27 mouse cellular contexts compared by ENCODE assay signal in genomic region chr4:129654770-129655169, GRCm38 (mm10). TPM values are rescaled to one million over a fixed set of nuclear protein-coding genes. Genes with fewer than 3 reads are reported as not detected.
DNase-seq lines count a peak whose midpoint lies in the region; ATAC-seq and TF ChIP-seq lines count a peak whose summit lies in the region.
"Had no signal": no experiment of that assay in that cellular context is flagged by ENCODE, and none has a peak within 500 bp of the region (broad histone marks: within the 10 kb centered on the region; RNA-seq: fewer than 3 reads in every experiment).

No protein-coding gene starts in this region.

- ATAC-seq in frontal cortex, adult (ENCODE audit: low TSS enrichment) = peak; percentile 71; the same call in 1 of the 2 replicates
- ATAC-seq: activated CD4-positive, CD25-positive, alpha-beta regulatory T cell, adult 4 months; CD4-positive, CD25-positive, alpha-beta regulatory T cell, adult 4 months; forebrain, embryonic 14.5 days; forebrain, embryonic 16.5 days; Patski had no signal

- H3K27ac ChIP-seq in left cerebral cortex, adult 2 months = peak overlapping the region; percentile 8; the same call in 1 of the 2 replicates
- H3K27ac ChIP-seq: embryonic facial prominence, embryonic 13.5 days; embryonic facial prominence, embryonic 15.5 days; forebrain, embryonic 10.5 days; forebrain, embryonic 12.5 days had no signal

- no peak for TF ChIP-seq CTCF in left cerebral cortex, adult 2 months (IDR thresholded peaks at IDR 0.05)

- no peak overlapping the region for H3K4me3 ChIP-seq in left cerebral cortex, adult 2 months
- H3K4me3 ChIP-seq: embryonic facial prominence, embryonic 13.5 days; embryonic facial prominence, embryonic 15.5 days; erythroblast, embryonic 14.5 days; forebrain, embryonic 10.5 days; forebrain, embryonic 12.5 days had no signal

- intact Hi-C loops in left cerebral cortex, adult 2 months (cut with DNase I) = no loop called here
- intact Hi-C loops in left cerebral cortex, postnatal 36 days (cut with DNase I) = no loop called here

- DNase-seq in frontal cortex, postnatal 10 days (ENCODE audit: low spot score in 2 of 2) = no peak
- no peak for DNase-seq in left cerebral cortex, adult 2 months (ENCODE audit: extremely low spot score in 1 of 2, low spot score in 2 of 2)
- DNase-seq in left cerebral cortex, postnatal 36 days (ENCODE audit: low spot score in 2 of 2) = no peak
- peak; percentile 33 for DNase-seq in brain, adult 2 months (ENCODE audit: low read depth, low spot score)
- DNase-seq: adrenal gland, adult 8-10 months; adrenal gland, postnatal 14 days; adrenal gland, postnatal 36 days; B cell, adult 2 months; cerebellum, adult 11 months; cerebellum, adult 18-20 months; cerebellum, adult 8-10 months; cerebellum, adult 9-11 months; cerebellum, postnatal 14 days; cerebellum, postnatal 36 days; embryo, embryonic 11 days had no signal

RNA-seq across cellular contexts. Expression of gene Txlna, which starts 13.9 kb away (rescaled TPM):
- 10 to 100 TPM; 42.1 to 52.1 TPM for total RNA-seq in left cerebral cortex, adult 2 months (2021)
- 10 to 100 TPM; 40.2 to 45.3 TPM for total RNA-seq in left cerebral cortex, postnatal 36 days (2021)

RNA-seq across cellular contexts. Expression of gene Kpna6, which starts 17.8 kb away (rescaled TPM):
- 10 to 100 TPM; 84.2 to 94.0 TPM for total RNA-seq in left cerebral cortex, adult 2 months (2021)
- total RNA-seq in left cerebral cortex, postnatal 36 days (2021) = 100 to 1,000 TPM in 1 of 2 experiments, 10 to 100 TPM in 1; 93.3 to 101 TPM

RNA-seq across cellular contexts. Expression of gene Ccdc28b, which starts 31.0 kb away (rescaled TPM):
- 10 to 100 TPM; 50.9 to 67.0 TPM for total RNA-seq in left cerebral cortex, adult 2 months (2021)
- 10 to 100 TPM; 53.7 to 60.8 TPM for total RNA-seq in left cerebral cortex, postnatal 36 days (2021)

RNA-seq across cellular contexts. Expression of gene Iqcc, which starts 35.9 kb away (rescaled TPM):
- total RNA-seq in left cerebral cortex, adult 2 months (2021) = 10 to 100 TPM; 30.1 to 34.8 TPM
- 10 to 100 TPM; 27.5 to 36.2 TPM for total RNA-seq in left cerebral cortex, postnatal 36 days (2021)

RNA-seq across cellular contexts. Expression of gene Dcdc2b, which starts 40.7 kb away (rescaled TPM):
- total RNA-seq in left cerebral cortex, adult 2 months (2021) = 1 to 10 TPM; 5.7 to 6.2 TPM
- total RNA-seq in left cerebral cortex, postnatal 36 days (2021) = 1 to 10 TPM; 2.9 to 7.7 TPM
- total RNA-seq: common myeloid progenitor, adult 5-6 weeks had no signal
